Mouse (Mus musculus): Measurements from ENCODE around the gene Olfr287.

Olfr287 gene

DNA sequence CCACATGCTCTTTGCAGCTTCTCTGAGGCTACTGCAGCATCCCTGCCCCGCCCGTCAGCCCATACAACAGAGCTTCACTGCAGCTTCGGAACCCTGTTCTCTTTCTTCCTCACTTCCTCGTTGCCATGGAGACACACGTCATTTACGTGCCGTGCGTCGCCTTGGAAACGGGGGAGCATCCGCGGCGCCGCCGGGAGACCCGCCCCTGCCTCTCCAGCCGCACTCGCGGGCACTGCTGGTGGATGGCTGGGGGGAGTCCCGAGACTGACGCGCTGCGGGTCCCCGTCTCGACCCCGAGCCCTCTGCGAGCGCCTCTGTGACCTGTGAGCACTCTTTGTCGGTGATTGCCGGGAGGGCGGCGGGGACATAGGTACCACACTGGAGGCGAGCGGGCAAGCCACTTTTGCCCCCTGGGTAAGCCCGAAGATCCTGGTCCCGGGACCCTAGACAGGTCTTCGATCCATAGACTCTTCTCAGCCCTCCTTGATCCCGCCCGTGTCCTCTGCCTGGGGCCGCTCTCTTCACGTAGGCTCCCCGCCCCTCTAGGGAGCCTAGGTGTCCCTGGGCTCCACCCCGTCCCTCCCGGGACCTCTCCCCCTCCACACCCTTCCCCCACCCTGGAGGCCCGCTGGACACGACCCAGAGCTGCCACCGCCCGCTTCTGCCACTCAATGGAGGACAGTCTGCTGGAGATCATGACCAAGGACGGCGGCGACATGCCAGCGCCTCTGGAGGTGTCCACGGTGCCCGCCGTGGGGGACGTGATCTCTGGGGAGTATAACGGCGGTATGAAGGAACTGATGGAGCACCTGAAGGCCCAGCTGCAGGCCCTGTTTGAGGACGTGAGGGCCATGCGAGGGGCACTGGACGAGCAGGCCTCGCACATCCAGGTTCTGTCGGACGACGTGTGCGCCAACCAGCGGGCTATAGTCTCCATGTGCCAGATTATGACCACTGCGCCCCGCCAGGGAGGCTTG is 52.9 kb downstream of the Olfr287 start:
- DNase-seq (ENCODE audit: low spot score): peak; percentile 98

DNA sequence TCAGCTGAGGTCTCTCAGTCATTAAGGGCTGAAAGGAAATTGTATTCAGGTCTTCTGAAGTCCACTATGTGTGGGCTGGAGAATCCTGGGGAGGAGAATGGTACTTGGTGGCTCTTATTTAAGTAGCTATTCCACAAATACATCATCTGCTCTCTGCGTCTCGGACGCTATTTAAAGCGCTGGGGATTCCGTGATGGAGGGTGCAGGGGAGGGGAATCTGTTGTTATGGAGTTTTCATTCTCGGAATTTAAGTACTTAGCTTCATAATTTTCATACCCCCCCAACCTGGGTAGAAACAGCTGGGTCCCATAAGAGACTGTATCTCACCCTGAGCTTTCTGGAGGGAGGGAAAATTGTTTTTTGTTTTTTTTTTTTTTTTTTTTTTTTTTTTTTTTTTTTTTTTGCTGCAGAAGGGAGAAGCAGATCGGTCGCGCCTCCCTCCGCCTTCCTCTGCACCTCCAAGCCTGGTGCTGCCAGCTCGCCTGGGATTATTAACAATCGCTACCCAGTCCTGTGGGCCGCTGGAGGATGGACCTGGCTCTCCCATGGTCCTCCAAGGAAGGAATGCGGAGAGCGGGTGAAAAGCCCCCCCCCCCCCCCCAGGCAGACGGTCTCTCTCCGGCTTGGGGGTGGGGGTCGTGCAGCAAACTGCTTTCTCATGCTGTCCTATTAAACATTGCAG is 53.8 kb downstream of the Olfr287 start, which contains the start of gene Ccdc184:
Gene Ccdc184, plus strand, starts transcription at position 196 of the 682 bp plus-strand sequence.
- DNase-seq (ENCODE audit: low spot score): peak; percentile 45

DNA sequence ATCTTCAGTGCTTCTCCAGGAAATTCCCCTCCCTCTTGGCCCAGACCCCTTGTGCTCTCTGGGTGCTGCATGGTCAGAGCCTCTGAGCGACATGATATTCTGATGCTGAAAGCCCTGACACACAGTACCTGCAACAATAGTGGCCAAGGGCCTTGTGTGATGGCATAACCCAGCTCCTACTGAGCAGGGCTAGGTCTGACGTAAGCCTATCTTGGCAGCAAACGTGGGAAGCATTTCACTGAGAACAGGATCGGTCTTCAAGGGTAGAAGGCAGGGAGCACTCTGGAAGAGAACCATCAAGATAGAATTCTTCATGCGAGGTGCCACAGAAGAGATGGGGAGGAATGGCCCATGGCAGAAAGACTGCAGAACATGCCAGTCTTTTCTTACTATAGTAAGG is 55.3 kb downstream of the Olfr287 start, which contains the start of gene Asb8:
Gene Asb8, minus strand, starts transcription at position 101 of the 400 bp plus-strand sequence.
- DNase-seq (ENCODE audit: low spot score): no peak

DNA sequence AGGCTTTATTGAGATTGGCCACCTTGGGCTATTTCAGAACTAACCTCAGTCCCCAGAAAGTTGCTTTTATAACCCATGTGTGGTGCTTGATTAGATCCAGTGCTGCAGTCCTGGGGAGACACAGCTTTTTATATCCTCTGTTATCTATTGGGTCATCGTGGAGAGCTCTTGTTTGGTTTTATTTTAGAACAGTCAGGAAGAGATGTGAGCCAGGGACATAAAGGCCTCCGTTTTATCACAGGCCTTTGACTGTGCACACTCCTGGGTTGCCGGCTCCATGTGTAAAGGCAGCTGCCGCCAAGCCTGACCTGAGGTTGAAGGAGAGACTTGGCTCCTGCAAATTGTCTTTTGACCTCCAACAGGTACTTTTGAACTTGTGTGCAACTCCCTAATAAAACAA is 58.3 kb downstream of the Olfr287 start:
- DNase-seq (ENCODE audit: low spot score): no peak

DNA sequence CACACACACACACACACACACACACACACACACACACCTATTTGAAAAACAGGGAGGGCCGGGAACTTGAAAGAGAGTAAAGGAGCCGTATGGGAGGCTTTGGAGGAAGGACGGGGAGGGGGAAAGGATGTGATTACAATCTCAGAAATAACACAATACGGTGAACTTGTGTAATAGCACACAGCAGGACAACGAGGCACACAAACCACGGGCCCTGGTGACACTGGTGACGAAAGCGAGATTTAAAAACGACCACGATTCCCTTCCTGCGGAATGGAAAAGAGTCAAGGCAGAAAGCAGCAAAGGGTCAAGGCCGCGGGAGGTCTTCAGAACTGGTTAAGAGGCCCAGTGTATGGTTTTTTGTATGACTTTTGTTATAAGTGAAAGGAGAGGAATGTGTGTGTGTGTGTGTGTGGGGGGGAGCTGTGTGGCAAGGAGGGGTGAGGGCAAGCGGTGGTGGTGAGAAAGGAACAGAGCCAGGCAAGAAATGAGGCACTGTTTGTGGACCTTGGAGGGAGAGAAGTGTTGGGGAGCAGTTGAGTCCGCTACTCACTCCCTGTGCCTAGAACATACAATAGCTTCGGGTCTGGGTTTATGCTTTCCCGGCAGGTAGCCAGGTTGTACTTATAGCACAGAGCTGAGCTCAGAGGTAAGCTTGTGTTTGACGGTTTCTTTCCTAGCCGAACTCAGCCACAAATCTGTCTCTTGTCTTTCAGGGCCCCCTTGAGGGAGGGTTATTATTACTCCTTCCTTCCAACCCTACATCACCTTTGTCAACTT is 59.6 kb downstream of the Olfr287 start:
- no peak for DNase-seq (ENCODE audit: low spot score)

DNA sequence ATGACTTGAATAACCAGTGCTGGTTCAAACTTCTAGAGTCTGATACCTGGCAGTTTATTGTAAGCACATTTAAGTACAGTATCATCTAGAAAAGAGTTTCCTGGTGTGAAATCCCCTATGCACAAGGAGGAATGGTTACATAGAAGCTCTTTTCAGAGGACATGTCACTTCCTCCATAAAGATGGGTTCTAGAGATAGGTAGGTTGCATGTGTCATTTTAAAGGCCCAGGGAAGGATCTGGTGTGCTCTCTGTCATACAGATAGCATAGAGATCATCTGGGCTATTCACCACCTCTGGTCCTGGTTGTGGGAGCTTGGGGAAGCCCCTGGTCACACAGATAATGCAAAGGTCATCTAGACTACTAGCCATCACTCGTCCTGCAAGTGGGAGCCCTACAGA is 63.6 kb downstream of the Olfr287 start:
- no peak for DNase-seq (ENCODE audit: low spot score)

Data from embryo, embryonic 10 days (tissue).